Mouse (Mus musculus): ENCODE measurements at regions not wholly inside any gene's neighbourhood (a gene's known extent, or its start where the extent isn't known, plus 50 kb on each side); places are given as distances from the start of the nearest gene placed in this dataset.
A peak's percentile ranks its signal among the peaks of the same experiment; 100 is the strongest.

GRCm38 (mm10) chr12:54264418-54264733 lies 60.7 kb upstream of the Egln3 start:
- Histone ChIP-seq H3K4me2 (ENCODE audit: low read depth, low read length, poor library complexity, severe bottlenecking) (no peak overlapping the region), H3K9me3 (ENCODE audit: low read length) (no peaks in the 10 kb centered on the region), H3K27me3 (ENCODE audit: insufficient read depth, low read length) (no peaks in the 10 kb centered on the region), H3K9ac (replicated peaks; ENCODE audit: low read length, poor library complexity, severe bottlenecking) (no peak overlapping the region), H3K27ac (ENCODE audit: low read depth, low read length) (no peak overlapping the region), H3K36me3 (ENCODE audit: insufficient read depth, low read length) (no peaks in the 10 kb centered on the region), H3K4me3 (ENCODE audit: low read depth, low read length) (no peak overlapping the region), H3K4me1 (ENCODE audit: insufficient read depth, low read length) (no peaks in the 10 kb centered on the region)
- no peak for DNase-seq (ENCODE audit: low spot score)
- no peak for TF ChIP-seq CTCF (IDR thresholded peaks at IDR 0.05)
- no peak for ATAC-seq (ENCODE audit: low FRiP score)
- WGBS, result 63% methylated on average over 4 of the region's 4 CpGs

DNA sequence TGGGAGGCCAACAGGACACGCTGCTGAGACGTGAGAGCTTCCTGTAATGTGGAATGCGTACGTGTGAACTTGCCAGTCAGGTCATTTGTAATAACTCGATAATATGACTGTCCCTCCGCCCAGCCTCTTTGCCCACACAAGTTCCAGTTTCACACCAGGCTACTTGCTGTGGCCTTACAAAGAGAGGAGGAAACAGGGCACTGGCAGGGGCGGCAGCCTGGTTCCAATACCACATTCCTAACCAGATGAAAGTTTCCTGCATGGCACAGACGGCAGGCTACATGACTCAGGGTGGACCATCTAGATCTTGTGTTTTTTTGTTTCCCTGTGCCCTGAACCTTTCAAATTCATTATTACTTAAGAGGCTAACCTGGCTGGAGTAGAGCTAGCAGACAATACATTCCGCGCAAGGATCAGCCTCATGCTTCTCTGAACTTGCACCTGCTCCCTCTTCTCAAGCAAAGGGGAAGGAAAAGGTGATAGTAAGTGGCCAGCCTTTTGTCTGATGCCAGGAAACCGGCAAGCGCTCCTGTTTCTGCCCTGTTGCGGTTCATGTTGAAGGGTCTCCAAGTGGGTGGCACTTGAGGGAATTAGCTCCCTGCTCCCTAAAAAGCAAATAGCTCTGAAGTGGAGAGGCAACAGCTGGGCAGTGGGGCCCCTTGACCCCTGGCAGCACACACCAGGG lies 60.2 kb upstream of the Egln3 start:
- no peak overlapping the region for H3K4me3 ChIP-seq (ENCODE audit: low read depth, low read length)
- no peak for ATAC-seq (ENCODE audit: low FRiP score)
- H3K4me2 ChIP-seq (ENCODE audit: low read depth, low read length, poor library complexity, severe bottlenecking), result no peak overlapping the region
- H3K36me3 ChIP-seq (ENCODE audit: insufficient read depth, low read length), result no peaks in the 10 kb centered on the region
- H3K27ac ChIP-seq (ENCODE audit: low read depth, low read length), result no peak overlapping the region
- DNase-seq (ENCODE audit: low spot score), result no peak
- no peak overlapping the region for H3K9ac ChIP-seq (replicated peaks; ENCODE audit: low read length, poor library complexity, severe bottlenecking)
- no peaks in the 10 kb centered on the region for H3K9me3 ChIP-seq (ENCODE audit: low read length)
- H3K4me1 ChIP-seq (ENCODE audit: insufficient read depth, low read length), result no peaks in the 10 kb centered on the region
- no peaks in the 10 kb centered on the region for H3K27me3 ChIP-seq (ENCODE audit: insufficient read depth, low read length)
- whole genome bisulfite sequencing, result 77% methylated on average over 13 of the region's 13 CpGs
- TF ChIP-seq CTCF (IDR thresholded peaks at IDR 0.05), result no peak

DNA sequence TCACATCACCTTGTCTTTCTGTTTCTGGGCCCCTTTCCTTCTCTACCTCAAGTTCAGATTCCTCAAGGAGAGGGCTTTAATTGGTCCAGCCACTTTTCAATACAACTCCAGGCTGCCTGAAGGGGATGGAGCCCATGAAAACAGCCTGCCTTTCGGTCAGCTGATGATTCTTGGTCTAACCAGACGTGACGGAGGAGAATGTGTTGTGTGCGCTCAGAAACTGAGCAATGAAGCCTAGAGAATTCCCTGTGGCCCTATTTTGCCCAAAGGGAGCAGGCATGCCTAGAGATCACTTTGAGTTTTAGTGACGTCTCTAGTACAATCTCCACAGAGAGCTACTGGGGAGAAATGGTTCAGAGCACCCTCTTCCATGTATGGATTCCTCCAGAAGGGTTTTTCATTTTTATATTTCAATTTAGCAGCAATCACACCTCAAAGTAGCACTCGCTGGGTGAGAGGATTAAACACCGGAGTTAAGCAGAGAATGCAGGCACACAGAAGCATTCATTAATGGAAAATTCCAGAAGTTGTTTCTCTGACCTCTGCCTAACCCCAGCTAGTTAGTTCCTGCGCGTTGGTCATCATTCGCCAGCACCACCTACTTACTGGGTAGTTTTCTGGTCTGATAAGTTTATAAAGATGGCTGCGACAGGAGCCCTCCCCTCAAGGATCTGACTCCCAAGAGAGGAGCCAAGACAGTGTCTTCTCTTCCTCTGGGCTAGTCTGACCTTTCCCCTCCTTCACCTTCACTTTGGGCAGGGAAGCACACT lies 58.8 kb upstream of the Egln3 start:
- Histone ChIP-seq H3K9ac (replicated peaks; ENCODE audit: low read length, poor library complexity, severe bottlenecking) (no peak overlapping the region), H3K4me2 (ENCODE audit: low read depth, low read length, poor library complexity, severe bottlenecking) (no peak overlapping the region), H3K4me3 (ENCODE audit: low read depth, low read length) (no peak overlapping the region), H3K27ac (ENCODE audit: low read depth, low read length) (no peak overlapping the region), H3K27me3 (ENCODE audit: insufficient read depth, low read length) (no peaks in the 10 kb centered on the region), H3K36me3 (ENCODE audit: insufficient read depth, low read length) (no peaks in the 10 kb centered on the region), H3K4me1 (ENCODE audit: insufficient read depth, low read length) (no peaks in the 10 kb centered on the region), H3K9me3 (ENCODE audit: low read length) (no peaks in the 10 kb centered on the region)
- WGBS, result 83% methylated on average over 11 of the region's 11 CpGs
- no peak for TF ChIP-seq CTCF (IDR thresholded peaks at IDR 0.05)
- ATAC-seq (ENCODE audit: low FRiP score), result no peak
- no peak for DNase-seq (ENCODE audit: low spot score)

- no peaks in the 10 kb centered on the region for H3K36me3 ChIP-seq (ENCODE audit: insufficient read depth, low read length)
- no peaks in the 10 kb centered on the region for H3K27me3 ChIP-seq (ENCODE audit: insufficient read depth, low read length)
- no peak for ATAC-seq (ENCODE audit: low FRiP score)
- no peak overlapping the region for H3K4me3 ChIP-seq (ENCODE audit: low read depth, low read length)
- peak; percentile 40 for DNase-seq (ENCODE audit: low spot score)
- H3K9ac ChIP-seq (replicated peaks; ENCODE audit: low read length, poor library complexity, severe bottlenecking), result no peak overlapping the region
- no peak overlapping the region for H3K27ac ChIP-seq (ENCODE audit: low read depth, low read length)
- WGBS, result 73% methylated on average over 5 of the region's 5 CpGs
- H3K4me2 ChIP-seq (ENCODE audit: low read depth, low read length, poor library complexity, severe bottlenecking), result no peak overlapping the region
- no peaks in the 10 kb centered on the region for H3K4me1 ChIP-seq (ENCODE audit: insufficient read depth, low read length)
- H3K9me3 ChIP-seq (ENCODE audit: low read length), result no peaks in the 10 kb centered on the region
- no peak for TF ChIP-seq CTCF (IDR thresholded peaks at IDR 0.05)
Observed at GRCm38 (mm10) chr12:54261426-54261825, 57.8 kb upstream of the Egln3 start.

DNA sequence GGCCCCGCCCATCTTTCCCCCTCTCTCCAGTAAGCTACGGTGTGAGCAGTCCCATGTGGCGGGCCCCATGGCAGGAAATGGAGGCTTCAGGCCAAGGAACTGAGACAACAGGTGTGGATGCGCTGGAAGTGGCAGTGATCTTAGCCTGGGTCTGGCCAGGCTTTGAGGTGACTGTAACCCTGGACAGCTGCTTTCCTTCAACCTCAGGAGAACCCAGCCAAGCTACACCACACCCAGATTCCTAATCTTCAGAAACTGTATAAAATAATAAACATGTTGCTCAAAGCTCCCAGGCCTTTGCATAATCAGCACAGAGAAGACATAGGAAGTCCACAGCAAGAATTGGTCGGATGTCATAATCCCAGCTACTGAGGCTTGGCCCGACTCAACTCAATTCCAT lies 56.8 kb upstream of the Egln3 start:
- WGBS, result 82% methylated on average over 6 of the region's 6 CpGs
- no peak for TF ChIP-seq CTCF (IDR thresholded peaks at IDR 0.05)
- no peak for DNase-seq (ENCODE audit: low spot score)
- no peaks in the 10 kb centered on the region for H3K36me3 ChIP-seq (ENCODE audit: insufficient read depth, low read length)
- H3K9me3 ChIP-seq (ENCODE audit: low read length), result no peaks in the 10 kb centered on the region
- no peaks in the 10 kb centered on the region for H3K27me3 ChIP-seq (ENCODE audit: insufficient read depth, low read length)
- no peaks in the 10 kb centered on the region for H3K4me1 ChIP-seq (ENCODE audit: insufficient read depth, low read length)
- no peak overlapping the region for H3K4me3 ChIP-seq (ENCODE audit: low read depth, low read length)
- no peak overlapping the region for H3K27ac ChIP-seq (ENCODE audit: low read depth, low read length)
- no peak overlapping the region for H3K4me2 ChIP-seq (ENCODE audit: low read depth, low read length, poor library complexity, severe bottlenecking)
- no peak for ATAC-seq (ENCODE audit: low FRiP score)
- H3K9ac ChIP-seq (replicated peaks; ENCODE audit: low read length, poor library complexity, severe bottlenecking), result no peak overlapping the region

GRCm38 (mm10) chr12:54257776-54258433 lies 54.2 kb upstream of the Egln3 start:
- 42% methylated on average over 7 of the region's 7 CpGs for WGBS
- Histone ChIP-seq H3K4me2 (ENCODE audit: low read depth, low read length, poor library complexity, severe bottlenecking) (no peak overlapping the region), H3K9me3 (ENCODE audit: low read length) (no peaks in the 10 kb centered on the region), H3K36me3 (ENCODE audit: insufficient read depth, low read length) (no peaks in the 10 kb centered on the region), H3K4me3 (ENCODE audit: low read depth, low read length) (no peak overlapping the region), H3K27me3 (ENCODE audit: insufficient read depth, low read length) (no peaks in the 10 kb centered on the region), H3K4me1 (ENCODE audit: insufficient read depth, low read length) (no peaks in the 10 kb centered on the region), H3K9ac (replicated peaks; ENCODE audit: low read length, poor library complexity, severe bottlenecking) (no peak overlapping the region), H3K27ac (ENCODE audit: low read depth, low read length) (no peak overlapping the region)
- DNase-seq (ENCODE audit: low spot score) (peak; percentile 72), ATAC-seq (ENCODE audit: low FRiP score) (no peak)
- no peak for TF ChIP-seq CTCF (IDR thresholded peaks at IDR 0.05)
